In the genomic region with DNA sequence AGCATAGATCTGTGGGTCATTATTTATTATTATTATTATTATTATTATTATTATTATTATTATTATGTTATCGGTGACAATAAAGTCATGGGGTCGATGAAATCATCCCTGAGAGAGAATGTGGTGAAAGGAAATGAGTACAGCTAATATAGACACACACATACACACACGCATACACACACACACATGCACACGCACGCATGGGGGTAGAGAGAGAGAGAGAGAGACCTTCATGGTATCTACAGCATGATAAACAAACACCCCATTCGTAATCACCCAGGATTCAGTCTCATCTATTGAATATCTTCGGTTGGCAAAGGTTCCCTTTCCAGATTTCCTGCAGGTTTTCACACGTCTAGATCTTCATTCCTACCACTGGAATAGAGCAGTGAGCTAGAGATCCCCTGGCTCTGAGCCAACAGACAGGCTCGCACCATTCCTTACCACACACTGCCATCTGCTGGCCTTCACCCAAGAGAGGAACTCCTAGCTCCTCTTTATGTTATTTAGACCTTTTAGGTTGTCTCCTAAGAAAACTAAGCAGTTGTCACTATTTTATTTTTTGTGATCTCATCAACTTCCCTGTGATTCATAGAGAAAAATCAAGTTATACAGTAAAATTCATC, we compare ENCODE assay signal across 8 mouse cellular contexts.
DNase-seq lines count a peak whose midpoint lies in the region; ATAC-seq and TF ChIP-seq lines count a peak whose summit lies in the region.

No protein-coding gene starts in this region.

- no peaks in the 10 kb centered on the region for H3K27me3 ChIP-seq in embryonic facial prominence, embryonic 14.5 days (replicated peaks; ENCODE audit: control insufficient read depth, insufficient read depth, low read length)
- H3K27me3 ChIP-seq in kidney, embryonic 14.5 days (ENCODE audit: control insufficient read depth, insufficient read depth, low read length): no peaks in the 10 kb centered on the region
- no peaks in the 10 kb centered on the region for H3K27me3 ChIP-seq in limb, embryonic 13.5 days
- H3K27me3 ChIP-seq in stomach, postnatal 0 days (ENCODE audit: control insufficient read depth, insufficient read depth, low read length): no peaks in the 10 kb centered on the region

- H3K4me2 ChIP-seq in embryonic facial prominence, embryonic 14.5 days (ENCODE audit: low read depth, low read length): no peak overlapping the region
- no peak overlapping the region for H3K4me2 ChIP-seq in kidney, embryonic 14.5 days (replicated peaks; ENCODE audit: low read depth, low read length)
- no peak overlapping the region for H3K4me2 ChIP-seq in limb, embryonic 13.5 days (replicated peaks)
- no peak overlapping the region for H3K4me2 ChIP-seq in stomach, postnatal 0 days (replicated peaks; ENCODE audit: low read depth)

- no peak overlapping the region for H3K27ac ChIP-seq in embryonic facial prominence, embryonic 14.5 days (replicated peaks; ENCODE audit: low read depth, low read length)
- no peak overlapping the region for H3K27ac ChIP-seq in kidney, embryonic 14.5 days (ENCODE audit: low read depth, low read length)
- no peak overlapping the region for H3K27ac ChIP-seq in limb, embryonic 13.5 days
- no peak overlapping the region for H3K27ac ChIP-seq in stomach, postnatal 0 days (replicated peaks)

- ATAC-seq in embryonic facial prominence, embryonic 14.5 days (ENCODE audit: low read depth): peak; percentile 84
- peak; percentile 81 for ATAC-seq in kidney, embryonic 14.5 days (ENCODE audit: low FRiP score, low TSS enrichment)
- peak; percentile 74; the same call in 1 of the 2 replicates for ATAC-seq in limb, embryonic 13.5 days (ENCODE audit: low FRiP score, low read depth)
- ATAC-seq in stomach, postnatal 0 days (ENCODE audit: low FRiP score, low TSS enrichment): peak; percentile 78; the same call in 1 of the 2 replicates

- H3K4me1 ChIP-seq in embryonic facial prominence, embryonic 14.5 days (ENCODE audit: control insufficient read depth, insufficient read depth, low read length): no peaks in the 10 kb centered on the region
- peaks cover 3% of the 10 kb centered on the region; the same call in 1 of the 2 replicates for H3K4me1 ChIP-seq in kidney, embryonic 14.5 days (ENCODE audit: control insufficient read depth, insufficient read depth, low read length)
- peaks cover 9% of the 10 kb centered on the region; the same call in 1 of the 2 replicates for H3K4me1 ChIP-seq in limb, embryonic 13.5 days
- no peaks in the 10 kb centered on the region for H3K4me1 ChIP-seq in stomach, postnatal 0 days (replicated peaks; ENCODE audit: control insufficient read depth, insufficient read depth)

- H3K4me3 ChIP-seq in embryonic facial prominence, embryonic 14.5 days (ENCODE audit: low read depth, low read length): no peak overlapping the region
- H3K4me3 ChIP-seq in kidney, embryonic 14.5 days (ENCODE audit: low read length): no peak overlapping the region
- H3K4me3 ChIP-seq in limb, embryonic 13.5 days: no peak overlapping the region
- H3K4me3 ChIP-seq in stomach, postnatal 0 days (ENCODE audit: low read depth, low read length): no peak overlapping the region

- no peaks in the 10 kb centered on the region for H3K36me3 ChIP-seq in embryonic facial prominence, embryonic 14.5 days (ENCODE audit: control insufficient read depth, insufficient read depth, low read length)
- H3K36me3 ChIP-seq in kidney, embryonic 14.5 days (ENCODE audit: control insufficient read depth, insufficient read depth, low read length): no peaks in the 10 kb centered on the region
- H3K36me3 ChIP-seq in limb, embryonic 13.5 days: no peaks in the 10 kb centered on the region
- H3K36me3 ChIP-seq in stomach, postnatal 0 days (ENCODE audit: control insufficient read depth, insufficient read depth, low read length): no peaks in the 10 kb centered on the region

- DNase-seq in 416B (ENCODE audit: low read depth): peak; percentile 87
- DNase-seq in adrenal gland, postnatal 25 days: peak; percentile 81
- peak; percentile 95 for DNase-seq in embryonic facial prominence, embryonic 14.5 days (ENCODE audit: low spot score)
- DNase-seq in heart, adult 8-10 months (ENCODE audit: low spot score): peak; percentile 47
- DNase-seq in neural tube, embryonic 10.5 days (ENCODE audit: extremely low spot score, low spot score): peak; percentile 81
- peak; percentile 84 for DNase-seq in stomach, postnatal 0 days (ENCODE audit: low spot score)

- H3K9ac ChIP-seq in embryonic facial prominence, embryonic 14.5 days (ENCODE audit: low read depth, low read length): no peak overlapping the region
- H3K9ac ChIP-seq in kidney, embryonic 14.5 days (ENCODE audit: low read depth, low read length): no peak overlapping the region
- H3K9ac ChIP-seq in limb, embryonic 13.5 days: no peak overlapping the region
- no peak overlapping the region for H3K9ac ChIP-seq in stomach, postnatal 0 days (ENCODE audit: low read length)

- 41% methylated on average over 9 of the region's 9 CpGs for WGBS in embryonic facial prominence, embryonic 14.5 days
- WGBS in kidney, embryonic 14.5 days: 55% methylated on average over 9 of the region's 9 CpGs
- WGBS in limb, embryonic 13.5 days: 44% methylated on average over 9 of the region's 9 CpGs
- WGBS in stomach, postnatal 0 days: 46% methylated on average over 9 of the region's 9 CpGs

- peak; percentile 91 for TF ChIP-seq CTCF in stomach, postnatal 0 days (IDR thresholded peaks at IDR 0.05; ENCODE audit: low read depth)

- H3K9me3 ChIP-seq in embryonic facial prominence, embryonic 14.5 days (ENCODE audit: control insufficient read depth, low read length): no peaks in the 10 kb centered on the region
- H3K9me3 ChIP-seq in kidney, embryonic 14.5 days (ENCODE audit: control insufficient read depth, low read length): no peaks in the 10 kb centered on the region
- no peaks in the 10 kb centered on the region for H3K9me3 ChIP-seq in limb, embryonic 13.5 days
- H3K9me3 ChIP-seq in stomach, postnatal 0 days (ENCODE audit: control insufficient read depth, low read length): no peaks in the 10 kb centered on the region

- TF ChIP-seq EP300 in stomach, postnatal 0 days (optimal IDR thresholded peaks at IDR 0.05): no peak
